Mouse (Mus musculus) heart, embryonic 16.5 days (tissue): ENCODE data around the gene Pde4a. TPM values are rescaled to one million over a fixed set of nuclear protein-coding genes. Genes with fewer than 3 reads are reported as not detected.

Experiments used
- ATAC-seq: fragments of 200-750 bp; cut with Nextera tagmentation; replicated peaks from 2 replicates; pipeline ENCODE4 v1.8.0; 2017; ENCODE audit warnings: moderate number of reproducible peaks; ENCODE audit not compliant: insufficient read depth, low FRiP score; ENCODE audit errors: extremely low read depth
- H3K27ac ChIP-seq: fragments of 300-500 bp; sonication (generic); 2 replicates; pipeline ENCODE4 v1.5.1; 2014; ENCODE audit warnings: mild to moderate bottlenecking, low read length, control low read depth, moderate library complexity
- H3K27me3 ChIP-seq: fragments of 300-500 bp; sonication (generic); 2 replicates; pipeline ENCODE4 v1.6.1; 2014; ENCODE audit warnings: low read length, mixed read lengths; ENCODE audit not compliant: control insufficient read depth, insufficient read depth
- H3K36me3 ChIP-seq: fragments of 300-500 bp; sonication (generic); 2 replicates; pipeline ENCODE4 v1.6.1; 2014; ENCODE audit not compliant: control insufficient read depth, insufficient read depth
- H3K4me1 ChIP-seq: fragments of 300-500 bp; sonication (generic); 2 replicates; pipeline ENCODE4 v1.6.1; 2014; ENCODE audit warnings: low read length, mixed read lengths; ENCODE audit not compliant: control insufficient read depth, insufficient read depth
- H3K4me2 ChIP-seq: fragments of 300-500 bp; sonication (generic); 2 replicates; pipeline ENCODE4 v1.6.1; 2014; ENCODE audit warnings: low read depth, mild to moderate bottlenecking, control low read depth, low read length
- H3K4me3 ChIP-seq: fragments of 300-500 bp; sonication (generic); 2 replicates; pipeline ENCODE4 v1.5.1; 2014; ENCODE audit warnings: mild to moderate bottlenecking, control low read depth, low read length
- H3K9ac ChIP-seq: fragments of 300-500 bp; sonication (generic); 2 replicates; pipeline ENCODE4 v1.6.1; 2014; ENCODE audit warnings: low read length, control low read depth
- H3K9me3 ChIP-seq: fragments of 300-500 bp; sonication (generic); replicated peaks from 2 replicates; pipeline ENCODE4 v1.6.1; 2016; ENCODE audit warnings: low read length; ENCODE audit not compliant: control insufficient read depth
- WGBS: fragments of 180-500 bp; shearing (Covaris S2); extraction: QIAGEN DNeasy Blood & Tissue Kit; methylation state at CpG from one replicate; pipeline ENCODE4 v1.1.7; 2014; 5-methylcytosine and 5-hydroxymethylcytosine counted together
- polyA plus RNA-seq: library from polyadenylated mRNA; unstranded; fragments of >200 nt; fragmentation: Nextera tagmentation; extraction: Ambion mirVana; gene quantifications from 2 replicates; pipeline ENCODE4 v1.2.1, GENCODE M21; 2015

Gene Pde4a
- polyA plus RNA-seq, 1 experiment from 2014 or later, result 15.0 TPM

DNA sequence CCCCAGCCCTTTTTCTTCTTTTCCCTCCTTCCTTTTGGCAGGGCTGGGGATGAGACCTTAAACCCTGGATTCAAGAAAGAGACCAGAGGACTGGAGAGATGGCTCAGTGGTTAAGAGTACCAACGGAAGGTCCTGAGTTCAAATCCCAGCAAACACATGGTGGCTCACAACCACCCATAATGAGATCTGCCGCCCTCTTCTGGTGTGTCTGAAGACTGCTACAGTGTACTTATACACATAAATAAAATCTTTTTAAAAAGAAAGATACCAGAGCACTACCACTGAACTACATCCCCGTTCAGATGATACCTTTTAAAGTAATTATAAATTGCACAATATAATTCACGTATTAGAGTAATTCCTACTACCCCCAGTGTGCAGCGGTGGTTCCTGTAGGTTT is 67.4 kb downstream of the Pde4a start:
- peaks cover 52% of the 10 kb centered on the region for H3K36me3 ChIP-seq
- 85% methylated on average over 5 of the region's 5 CpGs for WGBS
- ATAC-seq, result no peak

DNA sequence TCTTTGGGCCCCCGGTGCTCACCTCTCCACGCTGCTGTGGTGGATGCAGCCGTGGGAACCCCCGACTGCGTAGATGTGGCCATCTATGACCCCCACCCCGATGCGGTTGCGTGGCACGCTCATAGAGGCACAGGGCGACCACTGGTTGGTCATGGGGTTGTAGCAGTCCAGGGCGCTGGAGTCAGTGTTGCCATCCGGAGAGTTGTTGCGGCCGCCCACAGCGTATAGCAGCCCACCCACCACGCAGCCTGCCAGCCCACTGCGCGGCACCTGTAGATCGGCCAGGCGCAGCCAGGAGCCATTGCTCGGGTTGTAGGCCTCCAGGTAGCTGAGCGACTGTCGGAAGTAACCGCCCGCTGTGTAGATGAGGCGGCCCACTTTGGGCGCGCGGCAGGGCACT is 67.9 kb downstream of the Pde4a start:
- Histone ChIP-seq H3K9ac (no peak overlapping the region), H3K27ac (no peak overlapping the region), H3K9me3 (no peaks in the 10 kb centered on the region), H3K4me1 (peaks cover 14% of the 10 kb centered on the region), H3K4me2 (no peak overlapping the region), H3K27me3 (no peaks in the 10 kb centered on the region), H3K36me3 (peaks cover 52% of the 10 kb centered on the region), H3K4me3 (no peak overlapping the region)
- WGBS, result 91% methylated on average over 29 of the region's 29 CpGs
- ATAC-seq, result no peak

More for the DNA sequence above, 67.4 kb downstream of the Pde4a start:
- H3K4me3 ChIP-seq, result no peak overlapping the region
- no peaks in the 10 kb centered on the region for H3K9me3 ChIP-seq
- H3K4me2 ChIP-seq, result no peak overlapping the region
- no peaks in the 10 kb centered on the region for H3K27me3 ChIP-seq
- peaks cover 16% of the 10 kb centered on the region for H3K4me1 ChIP-seq
- H3K9ac ChIP-seq, result no peak overlapping the region
- no peak overlapping the region for H3K27ac ChIP-seq

DNA sequence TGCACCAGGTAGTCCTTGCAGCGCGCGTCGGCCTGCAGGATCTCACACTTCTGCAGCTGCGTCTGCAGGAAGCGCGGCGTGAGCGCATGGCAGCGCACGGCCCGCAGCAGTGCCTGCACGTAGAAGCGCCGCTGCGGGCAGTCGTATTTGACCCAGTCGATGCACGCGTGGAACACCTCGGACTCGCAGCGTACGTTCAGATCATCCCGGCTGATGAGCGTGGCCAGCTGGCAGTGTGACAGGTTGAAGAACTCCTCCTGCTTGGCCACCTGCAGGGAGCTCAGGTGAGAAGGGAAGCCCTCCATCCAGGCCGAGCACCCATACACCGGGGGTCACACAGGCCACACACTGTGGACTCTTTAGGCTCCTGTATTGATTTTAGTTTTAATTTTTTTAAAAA is 68.3 kb downstream of the Pde4a start:
- ATAC-seq, result no peak
- H3K36me3 ChIP-seq, result peaks cover 52% of the 10 kb centered on the region

DNA sequence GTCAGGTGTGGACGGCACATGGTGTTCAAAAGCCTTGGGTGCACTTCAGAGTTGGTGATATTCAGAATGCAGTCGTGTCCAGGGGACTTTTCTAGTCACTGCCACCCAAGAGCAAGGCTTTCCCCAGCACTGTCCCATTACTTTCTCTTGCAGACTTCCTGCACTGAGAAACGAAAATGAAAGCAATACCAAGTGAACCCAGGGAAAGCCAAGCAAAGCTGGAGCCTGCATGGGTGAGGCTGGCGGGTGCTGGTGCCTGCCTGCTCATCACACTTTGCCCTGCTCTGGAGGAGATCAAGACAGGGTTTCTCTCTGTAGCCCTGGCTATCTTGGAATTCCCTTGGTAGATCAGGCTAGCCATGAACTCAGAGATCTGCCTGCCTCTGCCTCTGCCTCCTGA is 69.8 kb downstream of the Pde4a start:
- WGBS, result 83% methylated on average over 4 of the region's 4 CpGs

More for the DNA sequence above, 68.3 kb downstream of the Pde4a start:
- Histone ChIP-seq H3K27me3 (no peaks in the 10 kb centered on the region), H3K4me3 (no peak overlapping the region), H3K4me1 (peaks cover 14% of the 10 kb centered on the region), H3K9me3 (no peaks in the 10 kb centered on the region), H3K4me2 (no peak overlapping the region), H3K9ac (no peak overlapping the region), H3K27ac (no peak overlapping the region)
- 87% methylated on average over 28 of the region's 28 CpGs for WGBS

DNA sequence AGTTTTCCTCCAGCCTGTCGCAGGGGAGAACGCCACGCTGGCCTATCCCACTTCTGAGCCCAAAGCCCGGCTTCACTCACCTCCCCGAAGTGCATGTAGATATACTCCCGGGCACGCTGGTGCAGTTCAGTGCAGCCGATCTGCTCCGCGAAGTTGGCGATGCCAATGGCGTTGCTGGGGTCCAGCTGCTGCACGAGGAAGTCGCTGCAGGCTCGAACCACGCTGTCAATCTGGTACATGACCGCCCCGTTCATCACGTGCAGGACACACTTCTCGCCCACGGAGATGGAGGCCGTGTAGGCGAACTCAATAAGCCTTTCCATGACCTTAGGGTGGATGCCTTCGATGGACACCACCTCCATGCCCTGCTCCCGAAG is 71.5 kb downstream of the Pde4a start:
- Histone ChIP-seq H3K27me3 (0 out of 2 replicates have a peak, but pooled peaks cover 3% of the 10 kb centered on the region), H3K36me3 (peaks cover 25% of the 10 kb centered on the region), H3K4me1 (peaks cover 18% of the 10 kb centered on the region), H3K9me3 (no peaks in the 10 kb centered on the region), H3K4me3 (peak overlapping the region; percentile 72), H3K27ac (peak overlapping the region; percentile 97), H3K9ac (peak overlapping the region; percentile 99), H3K4me2 (peak overlapping the region; percentile 73)
- 75% methylated on average over 25 of the region's 25 CpGs for WGBS
- no peak for ATAC-seq

More for the DNA sequence above, 69.8 kb downstream of the Pde4a start:
- Histone ChIP-seq H3K4me3 (no peak overlapping the region), H3K27me3 (no peaks in the 10 kb centered on the region), H3K9ac (no peak overlapping the region), H3K27ac (no peak overlapping the region), H3K36me3 (peaks cover 38% of the 10 kb centered on the region), H3K9me3 (no peaks in the 10 kb centered on the region), H3K4me2 (no peak overlapping the region), H3K4me1 (peaks cover 18% of the 10 kb centered on the region)
- no peak for ATAC-seq

DNA sequence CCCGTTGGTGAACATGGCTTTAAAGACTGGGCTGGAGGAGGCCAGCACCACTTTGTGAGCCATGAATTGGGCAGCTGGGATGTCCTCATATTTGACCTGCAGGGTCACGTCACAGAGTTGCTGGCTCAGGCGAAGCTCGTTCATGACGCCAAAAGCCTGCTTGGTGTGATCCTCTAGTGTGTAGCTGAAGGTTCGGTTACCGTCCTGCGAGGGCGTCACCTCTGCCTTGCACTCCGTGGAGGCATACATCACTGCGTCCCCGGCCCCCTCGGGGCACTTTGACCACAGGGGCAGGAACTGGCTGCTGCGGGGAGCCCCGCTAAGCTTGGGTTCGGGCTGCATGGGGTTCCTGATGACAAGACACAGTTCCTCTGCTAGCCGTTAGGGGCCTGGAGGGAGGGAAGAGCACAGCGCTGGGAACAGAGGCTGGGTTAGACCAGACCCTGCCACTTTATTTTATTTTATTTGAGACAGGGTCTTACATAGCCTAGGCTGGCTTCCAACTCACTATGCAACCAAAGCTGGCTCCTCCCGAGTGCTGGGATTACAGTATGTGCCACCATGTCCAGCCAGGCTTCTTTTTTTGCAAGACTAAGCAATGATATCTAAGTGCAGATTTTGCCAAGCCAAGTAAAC is 72.0 kb downstream of the Pde4a start:
- H3K9me3 ChIP-seq, result no peaks in the 10 kb centered on the region
- H3K27ac ChIP-seq, result peak overlapping the region; percentile 97
- H3K27me3 ChIP-seq, result peaks cover 3% of the 10 kb centered on the region; the same call in 1 of the 2 replicates
- H3K4me2 ChIP-seq, result peak overlapping the region; percentile 73
- H3K9ac ChIP-seq, result peak overlapping the region; percentile 99
- peaks cover 18% of the 10 kb centered on the region for H3K4me1 ChIP-seq
- peaks cover 24% of the 10 kb centered on the region for H3K36me3 ChIP-seq
- ATAC-seq, result peak; percentile 12; the same call in 1 of the 2 replicates
- H3K4me3 ChIP-seq, result peak overlapping the region; percentile 72
- 10% methylated on average over 19 of the region's 19 CpGs for WGBS

DNA sequence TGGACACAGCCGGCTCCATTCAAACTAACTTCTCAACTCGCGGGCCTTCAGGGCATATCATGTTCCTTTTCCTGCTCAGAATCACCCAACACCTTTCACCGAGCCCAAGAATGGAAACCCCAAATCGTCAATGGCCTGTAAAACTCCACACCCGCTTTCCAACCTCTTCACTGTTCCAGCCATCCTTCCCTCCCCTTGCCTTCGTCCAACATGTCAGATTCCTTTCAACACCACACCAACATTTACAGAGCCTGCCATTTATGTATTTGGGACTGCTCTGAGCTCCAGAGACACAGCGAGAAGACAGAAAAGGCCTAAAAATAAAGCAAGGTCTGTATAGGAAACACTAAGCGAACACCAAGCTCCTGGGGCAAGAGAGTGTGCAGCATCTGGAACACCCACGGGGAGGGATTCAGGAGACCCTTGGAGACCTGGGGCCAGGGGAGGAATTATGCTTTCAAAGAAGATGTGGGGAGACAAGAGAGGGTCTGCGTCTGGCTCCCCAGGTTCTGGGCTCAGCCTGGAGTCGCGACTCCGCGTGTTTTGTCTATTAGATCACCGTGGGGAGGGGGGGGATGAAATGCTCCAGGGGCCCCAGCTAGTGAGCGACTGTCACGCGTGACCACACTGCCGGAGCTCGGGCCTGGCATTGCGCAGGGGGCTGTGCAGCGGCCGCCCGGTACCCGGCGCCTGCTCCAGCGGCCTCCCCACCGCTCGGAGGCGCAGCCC is 72.7 kb downstream of the Pde4a start:
- peak overlapping the region; percentile 72 for H3K4me3 ChIP-seq
- peaks cover 8% of the 10 kb centered on the region for H3K27me3 ChIP-seq
- H3K9ac ChIP-seq, result peak overlapping the region; percentile 99
- peak; percentile 28; the same call in 1 of the 2 replicates for ATAC-seq
- peak overlapping the region; percentile 73 for H3K4me2 ChIP-seq
- 0% methylated on average over 30 of the region's 31 CpGs for WGBS
- peaks cover 19% of the 10 kb centered on the region for H3K36me3 ChIP-seq
- peak overlapping the region; percentile 97 for H3K27ac ChIP-seq
- H3K4me1 ChIP-seq, result peaks cover 18% of the 10 kb centered on the region
- 0 out of 2 replicates have a peak, but pooled peaks cover 2% of the 10 kb centered on the region for H3K9me3 ChIP-seq

- under 1% methylated on average over 85 of the region's 90 CpGs for WGBS
- peaks cover 12% of the 10 kb centered on the region for H3K36me3 ChIP-seq
- H3K27me3 ChIP-seq, result peaks cover 15% of the 10 kb centered on the region
- peak within 1 kb of the TSS; percentile 73 for H3K4me2 ChIP-seq
- H3K4me3 ChIP-seq, result peak within 1 kb of the TSS; percentile 72
- H3K9ac ChIP-seq, result peak within 1 kb of the TSS; percentile 99
- peaks cover 21% of the 10 kb centered on the region for H3K4me1 ChIP-seq
- H3K27ac ChIP-seq, result peak within 1 kb of the TSS; percentile 97
- peak; percentile 84 for ATAC-seq
- H3K9me3 ChIP-seq, result 0 out of 2 replicates have a peak, but pooled peaks cover 2% of the 10 kb centered on the region
Measured at GRCm38 (mm10) chr9:21238733-21239464, 73.4 kb downstream of the Pde4a start, which contains the start of gene Keap1. TSS of gene Keap1 (minus strand) at chr9:21239361.
